Mouse (Mus musculus): ENCODE results near the gene Thsd7a. TPM values are rescaled to one million over a fixed set of nuclear protein-coding genes. Genes with fewer than 3 reads are reported as not detected.

Gene Thsd7a
- polyA plus RNA-seq, 1 experiment = 8.9 TPM

DNA sequence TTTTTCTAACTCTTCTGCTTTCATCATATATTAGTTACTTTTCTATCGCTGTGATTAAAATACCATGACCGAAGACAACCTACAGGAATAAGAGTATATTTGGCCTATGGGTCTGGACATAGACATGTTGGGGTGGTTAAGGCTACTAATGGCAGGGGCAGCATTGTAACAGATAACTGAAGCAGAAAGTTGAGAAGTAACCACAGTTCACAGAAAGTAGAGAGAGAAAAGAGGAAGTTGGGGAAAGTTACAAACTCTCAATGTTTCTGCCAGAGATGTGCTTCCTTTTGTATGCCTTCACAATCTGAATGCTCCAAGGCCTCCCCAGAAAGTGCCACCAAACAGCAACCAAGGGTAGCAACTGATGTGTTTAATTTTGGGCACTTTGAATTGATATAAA, 303.7 kb downstream of the Thsd7a start:
- Histone ChIP-seq H3K27ac (ENCODE audit: insufficient read depth, low read length) (no peak overlapping the region), H3K4me3 (ENCODE audit: insufficient read depth, low read length) (no peak overlapping the region), H3K4me1 (ENCODE audit: control insufficient read depth, insufficient read depth, low read length) (no peaks in the 10 kb centered on the region)
- TF ChIP-seq POLR2A (IDR thresholded peaks at IDR 0.05; ENCODE audit: extremely low read depth, insufficient read depth, low read length) = no peak
- TF ChIP-seq CTCF (IDR thresholded peaks at IDR 0.05; ENCODE audit: extremely low read depth, insufficient read depth, low read length) = no peak

DNA sequence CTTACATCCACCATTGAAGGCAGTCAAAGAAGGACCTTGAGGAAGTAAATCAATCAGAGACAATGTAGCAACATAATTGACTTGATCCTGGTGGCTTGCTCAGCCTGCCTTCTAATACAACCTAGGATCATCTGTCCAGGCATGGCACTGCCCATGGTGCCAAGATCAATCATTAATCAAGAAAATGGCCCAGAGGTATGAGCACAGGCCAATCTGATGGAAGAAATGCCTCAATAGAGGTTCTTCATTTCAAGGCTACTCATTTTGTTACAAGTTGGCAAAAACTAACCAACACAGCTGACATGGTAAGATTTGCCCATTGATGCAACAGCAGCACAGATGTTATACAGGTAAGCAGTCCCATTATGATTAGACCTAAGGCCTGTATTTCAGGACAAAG, 309.6 kb downstream of the Thsd7a start:
- Histone ChIP-seq H3K27ac (ENCODE audit: insufficient read depth, low read length) (no peak overlapping the region), H3K4me1 (ENCODE audit: control insufficient read depth, insufficient read depth, low read length) (no peaks in the 10 kb centered on the region), H3K4me3 (ENCODE audit: insufficient read depth, low read length) (no peak overlapping the region)
- TF ChIP-seq POLR2A (IDR thresholded peaks at IDR 0.05; ENCODE audit: extremely low read depth, insufficient read depth, low read length) (no peak), CTCF (IDR thresholded peaks at IDR 0.05; ENCODE audit: extremely low read depth, insufficient read depth, low read length) (no peak)

DNA sequence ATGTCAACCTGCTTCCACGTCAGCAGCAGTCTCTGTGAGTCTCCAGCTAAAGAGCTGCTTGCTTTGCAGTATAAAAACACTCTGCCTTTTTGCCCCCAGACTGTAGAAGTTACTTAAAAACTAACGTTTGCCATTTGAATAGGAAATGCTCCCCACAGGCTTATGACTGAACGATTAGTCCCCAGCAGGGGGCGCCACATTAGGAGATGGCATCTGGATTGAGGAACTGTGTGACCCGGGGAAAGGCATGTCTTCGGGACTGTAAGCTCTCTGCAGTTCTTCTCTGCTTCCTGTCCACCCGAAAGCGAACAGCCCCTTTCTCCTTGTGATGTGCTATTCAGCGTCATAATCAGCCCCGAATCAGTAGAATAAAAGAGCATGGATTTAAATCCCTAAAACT, 330.1 kb downstream of the Thsd7a start:
- TF ChIP-seq CTCF (IDR thresholded peaks at IDR 0.05; ENCODE audit: extremely low read depth, insufficient read depth, low read length) = no peak
- no peak for TF ChIP-seq POLR2A (IDR thresholded peaks at IDR 0.05; ENCODE audit: extremely low read depth, insufficient read depth, low read length)
- H3K27ac ChIP-seq (ENCODE audit: insufficient read depth, low read length) = no peak overlapping the region
- H3K4me1 ChIP-seq (ENCODE audit: control insufficient read depth, insufficient read depth, low read length) = no peaks in the 10 kb centered on the region
- H3K4me3 ChIP-seq (ENCODE audit: insufficient read depth, low read length) = no peak overlapping the region

DNA sequence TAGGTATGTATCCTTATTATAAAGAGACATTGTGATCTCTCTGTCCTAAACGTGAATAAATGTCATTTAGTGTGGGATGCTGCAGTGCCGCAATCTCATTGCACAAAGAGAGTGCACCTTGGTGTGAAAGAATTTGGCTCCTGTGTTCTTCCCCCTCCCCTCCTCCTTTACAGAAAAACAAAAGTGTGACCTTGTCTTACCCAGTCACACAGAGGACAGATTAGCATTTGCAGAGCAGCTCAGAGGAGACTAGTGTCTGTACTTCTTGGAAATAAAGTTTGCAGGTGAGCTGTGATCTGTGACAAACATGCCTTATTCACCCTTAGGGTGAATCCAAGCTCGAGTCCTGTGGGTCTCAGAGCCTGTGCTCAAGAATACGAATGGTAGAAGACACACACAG, 332.2 kb downstream of the Thsd7a start:
- Histone ChIP-seq H3K27ac (ENCODE audit: insufficient read depth, low read length) (no peak overlapping the region), H3K4me3 (ENCODE audit: insufficient read depth, low read length) (no peak overlapping the region), H3K4me1 (ENCODE audit: control insufficient read depth, insufficient read depth, low read length) (no peaks in the 10 kb centered on the region)
- no peak for TF ChIP-seq CTCF (IDR thresholded peaks at IDR 0.05; ENCODE audit: extremely low read depth, insufficient read depth, low read length)
- no peak for TF ChIP-seq POLR2A (IDR thresholded peaks at IDR 0.05; ENCODE audit: extremely low read depth, insufficient read depth, low read length)

DNA sequence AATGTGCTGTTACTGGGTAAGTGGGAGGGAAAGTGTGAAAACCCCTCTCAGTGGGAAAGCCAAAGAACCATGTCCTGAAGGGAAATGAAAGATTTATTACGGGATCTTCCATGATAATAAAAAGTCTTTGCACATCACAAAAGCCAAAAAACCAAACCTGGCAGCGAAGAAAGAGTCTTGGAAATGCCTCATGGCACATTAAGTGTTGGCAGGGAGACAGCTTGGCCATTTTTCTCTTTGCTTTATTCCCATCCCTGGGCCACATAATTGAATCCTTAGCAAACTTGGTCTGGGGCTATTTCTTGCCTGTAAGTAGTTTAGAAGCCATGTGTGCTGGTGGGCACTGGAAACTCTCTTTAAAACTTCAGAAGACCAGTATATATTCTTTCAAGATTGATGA, 344.8 kb downstream of the Thsd7a start:
- H3K27ac ChIP-seq (ENCODE audit: insufficient read depth, low read length) = no peak overlapping the region
- TF ChIP-seq POLR2A (IDR thresholded peaks at IDR 0.05; ENCODE audit: extremely low read depth, insufficient read depth, low read length) = no peak
- TF ChIP-seq CTCF (IDR thresholded peaks at IDR 0.05; ENCODE audit: extremely low read depth, insufficient read depth, low read length) = no peak
- no peak overlapping the region for H3K4me3 ChIP-seq (ENCODE audit: insufficient read depth, low read length)
- H3K4me1 ChIP-seq (ENCODE audit: control insufficient read depth, insufficient read depth, low read length) = no peaks in the 10 kb centered on the region

DNA sequence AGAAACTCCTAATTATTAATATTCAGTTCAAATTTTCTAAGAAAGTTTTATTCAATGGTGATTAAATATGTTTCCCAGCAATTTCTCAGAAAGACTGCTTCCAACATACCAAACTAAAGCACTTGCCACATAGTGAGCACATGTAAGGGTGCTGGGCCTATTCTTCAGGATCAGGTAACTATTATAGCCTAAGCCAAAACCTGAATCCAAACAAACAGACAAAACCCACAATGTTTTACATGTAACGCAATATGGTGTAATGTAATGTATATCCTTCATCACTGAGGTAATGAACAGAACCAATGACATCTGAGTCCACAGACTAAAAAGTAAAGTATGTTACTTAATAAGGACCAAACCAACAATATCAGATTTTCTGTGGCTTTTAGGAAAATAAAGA, 346.2 kb downstream of the Thsd7a start:
- TF ChIP-seq CTCF (IDR thresholded peaks at IDR 0.05; ENCODE audit: extremely low read depth, insufficient read depth, low read length) = no peak
- TF ChIP-seq POLR2A (IDR thresholded peaks at IDR 0.05; ENCODE audit: extremely low read depth, insufficient read depth, low read length) = no peak
- Histone ChIP-seq H3K4me1 (ENCODE audit: control insufficient read depth, insufficient read depth, low read length) (no peaks in the 10 kb centered on the region), H3K4me3 (ENCODE audit: insufficient read depth, low read length) (no peak overlapping the region), H3K27ac (ENCODE audit: insufficient read depth, low read length) (no peak overlapping the region)

DNA sequence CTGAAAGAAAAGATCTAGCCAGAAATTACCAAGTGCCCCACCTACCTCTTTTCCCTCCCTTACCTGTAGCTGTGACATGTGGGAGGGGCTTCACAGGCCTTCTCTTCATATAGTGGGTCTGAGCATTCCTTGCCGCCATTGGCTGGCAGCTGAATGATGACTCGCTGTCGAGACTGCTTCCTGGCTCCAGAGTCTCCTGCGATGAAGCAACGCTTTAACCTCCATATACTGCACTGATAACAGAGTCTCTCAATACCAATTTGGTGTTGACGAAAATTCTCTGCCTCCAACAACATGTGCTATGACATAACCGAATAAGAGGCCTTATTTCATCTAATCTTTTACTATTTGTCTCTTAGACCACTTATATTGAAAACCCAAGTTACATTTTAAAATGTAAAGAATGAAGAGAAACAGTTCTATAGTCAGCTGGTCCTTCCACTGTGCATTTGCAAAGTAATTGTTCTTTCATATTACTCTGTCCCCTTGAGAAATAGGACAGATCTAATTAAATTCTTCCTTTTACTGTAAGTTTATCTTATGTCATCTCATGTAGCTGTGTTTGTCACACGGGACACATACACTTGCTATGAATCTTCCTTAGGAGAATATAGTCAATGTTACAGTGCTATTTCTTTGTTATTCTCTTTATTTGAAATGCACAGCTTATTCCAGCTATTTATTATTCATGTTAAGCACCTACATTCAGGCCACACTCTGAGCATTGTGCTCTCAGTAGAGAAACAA, 351.3 kb downstream of the Thsd7a start:
- H3K4me1 ChIP-seq (ENCODE audit: control insufficient read depth, insufficient read depth, low read length) = no peaks in the 10 kb centered on the region
- TF ChIP-seq CTCF (IDR thresholded peaks at IDR 0.05; ENCODE audit: extremely low read depth, insufficient read depth, low read length) = no peak
- no peak for TF ChIP-seq POLR2A (IDR thresholded peaks at IDR 0.05; ENCODE audit: extremely low read depth, insufficient read depth, low read length)
- no peak overlapping the region for H3K4me3 ChIP-seq (ENCODE audit: insufficient read depth, low read length)
- no peak overlapping the region for H3K27ac ChIP-seq (ENCODE audit: insufficient read depth, low read length)

DNA sequence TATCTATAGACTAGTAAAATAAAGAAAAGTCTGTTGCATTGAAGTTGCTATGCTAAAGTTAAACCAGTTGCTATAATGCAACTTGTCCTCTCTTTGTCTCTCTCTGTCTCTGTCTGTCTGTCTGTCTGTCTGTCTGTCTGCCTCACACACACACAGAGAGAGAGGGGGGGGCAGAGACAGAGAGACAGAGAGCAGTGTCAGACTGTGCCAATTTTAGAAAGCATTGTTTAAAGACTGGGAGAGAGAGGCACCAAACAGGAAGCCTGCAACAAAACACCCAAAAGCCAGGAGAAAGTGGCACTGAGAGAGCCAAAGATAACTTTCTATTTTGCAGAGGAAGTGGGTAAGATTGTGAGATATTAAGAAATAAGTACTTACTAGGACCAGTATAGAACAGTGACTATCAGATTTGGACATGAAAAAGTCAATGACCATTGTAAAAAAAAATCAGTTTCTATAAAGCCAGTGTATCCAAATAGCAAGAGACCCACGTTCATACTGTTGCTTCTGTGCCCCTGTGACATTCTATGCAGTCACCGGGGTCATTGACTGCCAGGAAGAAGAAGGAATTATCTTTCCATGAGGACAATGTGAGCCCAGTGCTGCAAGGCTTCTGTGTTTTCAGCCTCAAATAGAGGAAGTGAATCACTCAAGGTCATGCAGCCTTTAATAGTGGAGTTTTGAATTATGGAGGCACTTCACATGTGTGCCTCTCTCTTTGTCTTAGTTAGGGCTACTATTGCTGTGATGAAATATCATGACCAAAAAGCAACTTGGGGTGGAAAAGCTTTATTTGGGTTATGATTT, 355.4 kb downstream of the Thsd7a start:
- H3K4me3 ChIP-seq (ENCODE audit: insufficient read depth, low read length) = no peak overlapping the region
- TF ChIP-seq POLR2A (IDR thresholded peaks at IDR 0.05; ENCODE audit: extremely low read depth, insufficient read depth, low read length) = no peak
- no peak for TF ChIP-seq CTCF (IDR thresholded peaks at IDR 0.05; ENCODE audit: extremely low read depth, insufficient read depth, low read length)
- no peaks in the 10 kb centered on the region for H3K4me1 ChIP-seq (ENCODE audit: control insufficient read depth, insufficient read depth, low read length)
- no peak overlapping the region for H3K27ac ChIP-seq (ENCODE audit: insufficient read depth, low read length)

DNA sequence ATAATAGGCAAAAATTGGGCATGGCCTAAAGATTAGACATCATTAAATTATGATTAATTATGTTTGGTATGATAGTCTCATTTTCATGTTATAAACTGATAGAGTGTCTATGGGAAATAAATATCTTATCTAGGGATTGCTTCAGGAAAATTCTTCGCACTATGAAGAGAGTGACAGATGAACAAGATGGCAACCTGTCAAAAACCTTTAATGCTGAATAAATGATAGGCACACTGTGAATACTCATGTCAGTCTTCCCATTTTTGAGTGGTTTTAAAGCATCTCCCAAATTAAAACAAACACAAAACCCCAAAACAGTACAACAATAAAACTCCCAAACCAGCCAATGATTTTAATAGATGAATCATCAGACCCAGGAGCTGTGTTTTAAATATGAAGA, 362.5 kb downstream of the Thsd7a start:
- H3K4me1 ChIP-seq (ENCODE audit: control insufficient read depth, insufficient read depth, low read length) = no peaks in the 10 kb centered on the region
- no peak overlapping the region for H3K27ac ChIP-seq (ENCODE audit: insufficient read depth, low read length)
- no peak overlapping the region for H3K4me3 ChIP-seq (ENCODE audit: insufficient read depth, low read length)
- TF ChIP-seq CTCF (IDR thresholded peaks at IDR 0.05; ENCODE audit: extremely low read depth, insufficient read depth, low read length) = no peak

DNA sequence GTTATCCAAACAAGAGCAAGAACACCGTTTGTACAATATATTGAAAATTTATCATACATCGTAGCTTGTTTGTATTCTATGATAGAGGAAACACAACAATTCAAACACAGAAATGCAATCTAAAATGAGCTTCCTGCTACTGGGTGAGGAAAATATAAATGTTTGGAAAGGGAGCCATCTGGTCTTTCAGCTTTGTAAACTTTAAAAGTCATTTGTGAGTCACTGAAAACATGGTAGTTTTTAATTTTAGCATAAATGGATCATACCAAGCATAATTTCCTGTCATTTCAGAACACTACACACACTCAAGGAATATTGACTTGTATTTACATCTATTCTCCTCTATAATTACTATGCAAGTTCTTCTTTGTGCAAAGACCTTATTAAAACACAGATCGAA, 363.6 kb downstream of the Thsd7a start:
- Histone ChIP-seq H3K27ac (ENCODE audit: insufficient read depth, low read length) (no peak overlapping the region), H3K4me3 (ENCODE audit: insufficient read depth, low read length) (no peak overlapping the region), H3K4me1 (ENCODE audit: control insufficient read depth, insufficient read depth, low read length) (no peaks in the 10 kb centered on the region)
- TF ChIP-seq POLR2A (IDR thresholded peaks at IDR 0.05; ENCODE audit: extremely low read depth, insufficient read depth, low read length) (no peak), CTCF (IDR thresholded peaks at IDR 0.05; ENCODE audit: extremely low read depth, insufficient read depth, low read length) (no peak)

All from cortical plate, adult 2 months (tissue).